Comparison of ENCODE assay signal across 33 mouse cellular contexts in the genomic region with DNA sequence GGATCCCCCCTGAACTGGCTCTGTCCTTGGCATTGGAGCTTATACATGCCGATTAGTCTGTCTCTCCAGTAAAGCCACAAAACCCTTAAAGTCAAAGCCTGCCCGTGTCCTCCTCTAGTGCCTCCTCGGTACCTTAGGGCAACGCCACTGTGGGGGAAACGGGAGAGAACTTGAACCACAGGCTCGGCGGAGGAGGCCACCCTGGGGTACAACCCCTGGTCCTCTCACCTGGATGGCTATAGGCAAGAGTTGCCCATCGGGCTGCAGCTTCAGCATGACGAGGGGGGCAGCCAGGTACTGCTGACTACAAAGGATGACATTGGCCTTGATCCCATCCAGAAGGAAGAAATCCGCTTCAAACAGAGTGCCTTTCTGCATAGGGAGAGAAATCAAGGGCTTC. TPM values are rescaled to one million over a fixed set of nuclear protein-coding genes. Genes with fewer than 3 reads are reported as not detected.
"Had no signal": no experiment of that assay in that cellular context is flagged by ENCODE, and none has a peak within 500 bp of the region (broad histone marks: within the 10 kb centered on the region; RNA-seq: fewer than 3 reads in every experiment).

No protein-coding gene starts in this region.

- H3K4me3 ChIP-seq: embryonic facial prominence, embryonic 10.5 days; embryonic facial prominence, embryonic 12.5 days; embryonic facial prominence, embryonic 13.5 days; embryonic facial prominence, embryonic 15.5 days; erythroblast, embryonic 14.5 days; forebrain, embryonic 10.5 days; forebrain, embryonic 12.5 days; forebrain, embryonic 15.5 days; gastrocnemius, adult 2 months; heart, adult 2 months; heart, embryonic 12.5 days had no signal

- H3K9me3 ChIP-seq: embryonic facial prominence, embryonic 10.5 days; embryonic facial prominence, embryonic 12.5 days; embryonic facial prominence, embryonic 13.5 days; embryonic facial prominence, embryonic 15.5 days; forebrain, embryonic 10.5 days; forebrain, embryonic 12.5 days; forebrain, embryonic 15.5 days; heart, embryonic 12.5 days had no signal

- H3K27ac ChIP-seq: embryonic facial prominence, embryonic 10.5 days; embryonic facial prominence, embryonic 12.5 days; embryonic facial prominence, embryonic 13.5 days; embryonic facial prominence, embryonic 15.5 days; forebrain, embryonic 10.5 days; forebrain, embryonic 12.5 days; forebrain, embryonic 15.5 days; gastrocnemius, adult 2 months; heart, adult 2 months had no signal

- H3K36me3 ChIP-seq: embryonic facial prominence, embryonic 10.5 days; embryonic facial prominence, embryonic 12.5 days; embryonic facial prominence, embryonic 13.5 days; embryonic facial prominence, embryonic 15.5 days; forebrain, embryonic 10.5 days; forebrain, embryonic 12.5 days; forebrain, embryonic 15.5 days; heart, embryonic 12.5 days had no signal

- H3K4me2 ChIP-seq: embryonic facial prominence, embryonic 12.5 days; embryonic facial prominence, embryonic 13.5 days; embryonic facial prominence, embryonic 15.5 days; forebrain, embryonic 12.5 days; forebrain, embryonic 15.5 days; heart, embryonic 12.5 days had no signal

- H3K9ac ChIP-seq: embryonic facial prominence, embryonic 12.5 days; embryonic facial prominence, embryonic 13.5 days; embryonic facial prominence, embryonic 15.5 days; forebrain, embryonic 12.5 days; forebrain, embryonic 15.5 days; forebrain, postnatal 0 days; heart, embryonic 12.5 days had no signal

- DNase-seq: cerebellum, adult 2 months; cerebellum, adult 8-10 months; cerebellum, adult 9-10 months; cerebellum, adult 9-11 months; cerebellum, postnatal 10 days; cerebellum, postnatal 14 days; cerebellum, postnatal 25 days; cerebellum, postnatal 36 days; embryo, embryonic 11 days; forebrain, postnatal 0 days; gastrocnemius, adult 2 months; gastrocnemius, postnatal 10 days; gastrocnemius, postnatal 14 days; gastrocnemius, postnatal 25 days; gastrocnemius, postnatal 36 days; heart, adult 18-20 months; heart, adult 2 months had no signal

- ATAC-seq: forebrain, embryonic 14.5 days; forebrain, embryonic 15.5 days; forebrain, embryonic 16.5 days; forebrain, postnatal 0 days had no signal

RNA-seq across cellular contexts. Expression of gene Alox15, which starts 4.0 kb away (rescaled TPM):
- total RNA-seq: common myeloid progenitor, adult 5-6 weeks; forebrain, postnatal 0 days; gastrocnemius, postnatal 14 days had no signal
- polyA plus RNA-seq: erythroblast, embryonic 14.5 days; forebrain, embryonic 14.5 days; forebrain, embryonic 15.5 days; forebrain, embryonic 16.5 days; forebrain, postnatal 0 days had no signal

RNA-seq across cellular contexts. Expression of gene Alox12e, which starts 25.4 kb away (rescaled TPM):
- total RNA-seq: common myeloid progenitor, adult 5-6 weeks; gastrocnemius, adult 18-20 months; gastrocnemius, adult 2 months; gastrocnemius, postnatal 10 days; gastrocnemius, postnatal 25 days; gastrocnemius, postnatal 36 days; granulocyte monocyte progenitor cell, adult 5-6 weeks; heart, adult 18-20 months; heart, adult 8-10 months had no signal
- polyA plus RNA-seq: cerebellum, adult 2 months; cortical plate, adult 2 months; embryonic facial prominence, embryonic 10.5 days; embryonic facial prominence, embryonic 12.5 days; erythroblast, embryonic 14.5 days; forebrain, embryonic 10.5 days; forebrain, embryonic 12.5 days; forebrain, embryonic 14.5 days; forebrain, embryonic 15.5 days; forebrain, embryonic 16.5 days; heart, embryonic 12.5 days had no signal
